Mouse (Mus musculus): ENCODE results near the gene Pdlim7. TPM values are rescaled to one million over a fixed set of nuclear protein-coding genes. Genes with fewer than 3 reads are reported as not detected.
A peak's percentile ranks its signal among the peaks of the same experiment; 100 is the strongest.

The Pdlim7 gene
- polyA plus RNA-seq, 1 experiment from 2014 or later: 187 TPM

DNA sequence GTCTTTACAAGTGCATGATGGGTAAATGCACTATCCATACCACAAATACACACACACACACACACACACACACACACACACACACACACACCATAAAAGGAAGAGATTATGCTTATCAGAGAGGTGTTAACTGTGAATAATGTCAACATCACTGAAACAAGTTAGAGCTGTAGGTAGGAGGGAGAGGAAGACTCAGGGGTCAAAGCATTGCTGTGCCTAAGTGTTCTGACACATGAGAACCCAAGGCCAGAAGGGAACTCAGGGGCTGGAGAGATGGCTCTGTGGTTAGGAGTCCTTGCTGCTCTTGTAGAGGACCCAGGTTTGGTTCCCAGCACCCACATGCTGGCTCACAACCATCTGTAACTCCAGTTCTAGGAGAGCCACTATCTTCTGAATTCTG, 33.5 kb downstream of the Pdlim7 start:
- H3K36me3 ChIP-seq: peaks cover 36% of the 10 kb centered on the region
- H3K27ac ChIP-seq: no peak overlapping the region
- H3K9ac ChIP-seq: no peak overlapping the region
- H3K9me3 ChIP-seq: no peaks in the 10 kb centered on the region
- H3K27me3 ChIP-seq (replicated peaks): no peaks in the 10 kb centered on the region
- no peak overlapping the region for H3K4me3 ChIP-seq (replicated peaks)
- no peak for ATAC-seq
- H3K4me2 ChIP-seq (replicated peaks): no peak overlapping the region
- peaks cover 26% of the 10 kb centered on the region for H3K4me1 ChIP-seq (replicated peaks)

DNA sequence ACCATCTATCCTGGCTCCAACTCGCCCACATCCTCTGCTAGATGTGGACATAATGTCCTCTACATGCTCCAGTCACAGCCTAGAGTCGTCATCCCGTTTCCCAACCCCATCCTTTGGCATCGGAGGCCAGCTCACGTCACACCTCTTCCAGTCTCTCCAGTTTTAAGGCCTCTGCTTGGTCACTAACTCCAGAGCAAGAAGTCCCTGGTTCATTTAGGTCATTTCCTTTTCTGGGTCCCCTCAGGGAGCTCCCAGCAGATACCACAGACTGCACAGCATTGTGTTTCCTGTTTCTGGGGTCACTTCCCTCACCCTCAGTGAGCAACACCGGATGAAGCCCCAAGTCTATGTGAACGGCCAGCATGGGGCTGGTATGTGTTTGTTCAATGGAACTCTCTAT, 34.5 kb downstream of the Pdlim7 start:
- Histone ChIP-seq H3K4me2 (replicated peaks) (no peak overlapping the region), H3K4me3 (replicated peaks) (no peak overlapping the region), H3K4me1 (replicated peaks) (peaks cover 18% of the 10 kb centered on the region; the same call in 1 of the 2 replicates), H3K36me3 (peaks cover 40% of the 10 kb centered on the region), H3K27me3 (replicated peaks) (no peaks in the 10 kb centered on the region), H3K9me3 (no peaks in the 10 kb centered on the region), H3K9ac (no peak overlapping the region), H3K27ac (no peak overlapping the region)
- no peak for ATAC-seq
- 80% methylated on average over 7 of the region's 7 CpGs for WGBS

DNA sequence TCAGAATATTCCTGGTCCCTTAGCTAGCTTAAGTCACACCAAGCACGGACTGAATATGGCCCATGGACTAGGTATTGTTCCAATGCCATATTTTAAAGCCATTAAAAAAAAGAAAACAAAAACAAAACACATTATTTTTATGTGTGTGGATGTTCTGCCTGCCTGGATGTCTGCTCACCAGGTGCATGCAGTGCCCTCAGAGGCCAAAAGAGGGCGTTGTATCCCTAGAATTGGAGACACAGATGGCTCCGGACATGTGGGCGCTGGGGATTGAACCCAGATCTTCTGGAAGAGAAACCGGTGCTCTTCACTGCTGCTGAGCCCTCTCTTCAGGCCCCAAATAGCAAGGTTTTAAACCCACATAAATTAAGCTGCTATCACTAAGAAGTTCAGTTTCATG, 35.4 kb downstream of the Pdlim7 start:
- H3K4me3 ChIP-seq (replicated peaks): no peak overlapping the region
- H3K4me2 ChIP-seq (replicated peaks): no peak overlapping the region
- 55% methylated on average over 5 of the region's 5 CpGs for WGBS
- H3K36me3 ChIP-seq: peaks cover 40% of the 10 kb centered on the region
- no peak overlapping the region for H3K27ac ChIP-seq
- H3K9me3 ChIP-seq: no peaks in the 10 kb centered on the region
- peaks cover 14% of the 10 kb centered on the region; the same call in 1 of the 2 replicates for H3K4me1 ChIP-seq (replicated peaks)
- H3K27me3 ChIP-seq (replicated peaks): no peaks in the 10 kb centered on the region
- no peak for ATAC-seq
- no peak overlapping the region for H3K9ac ChIP-seq

DNA sequence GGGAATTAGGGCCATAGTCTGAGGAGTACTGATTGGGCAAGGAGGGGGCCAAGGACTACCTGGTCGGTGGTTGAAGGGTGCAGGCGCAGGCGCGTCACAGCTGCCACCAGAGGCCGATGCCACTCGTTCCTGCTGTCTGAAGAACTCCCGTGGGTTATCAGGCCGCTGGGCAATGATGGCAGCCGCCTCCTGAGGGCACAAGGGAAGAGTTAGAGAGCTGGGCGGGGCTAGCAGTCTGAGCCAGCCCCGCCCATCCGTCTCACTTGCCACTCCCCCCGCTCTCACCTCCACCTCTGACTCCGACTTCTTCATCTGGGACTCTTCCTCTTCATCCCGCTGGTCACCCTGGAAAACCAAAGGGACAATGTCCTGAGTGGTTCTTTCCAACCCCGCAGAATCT, 36.0 kb downstream of the Pdlim7 start:
- Histone ChIP-seq H3K36me3 (peaks cover 40% of the 10 kb centered on the region), H3K27ac (no peak overlapping the region), H3K9me3 (no peaks in the 10 kb centered on the region), H3K9ac (no peak overlapping the region), H3K4me1 (replicated peaks) (peaks cover 13% of the 10 kb centered on the region), H3K27me3 (replicated peaks) (no peaks in the 10 kb centered on the region), H3K4me3 (replicated peaks) (no peak overlapping the region), H3K4me2 (replicated peaks) (no peak overlapping the region)
- ATAC-seq: no peak
- 72% methylated on average over 16 of the region's 16 CpGs for WGBS

DNA sequence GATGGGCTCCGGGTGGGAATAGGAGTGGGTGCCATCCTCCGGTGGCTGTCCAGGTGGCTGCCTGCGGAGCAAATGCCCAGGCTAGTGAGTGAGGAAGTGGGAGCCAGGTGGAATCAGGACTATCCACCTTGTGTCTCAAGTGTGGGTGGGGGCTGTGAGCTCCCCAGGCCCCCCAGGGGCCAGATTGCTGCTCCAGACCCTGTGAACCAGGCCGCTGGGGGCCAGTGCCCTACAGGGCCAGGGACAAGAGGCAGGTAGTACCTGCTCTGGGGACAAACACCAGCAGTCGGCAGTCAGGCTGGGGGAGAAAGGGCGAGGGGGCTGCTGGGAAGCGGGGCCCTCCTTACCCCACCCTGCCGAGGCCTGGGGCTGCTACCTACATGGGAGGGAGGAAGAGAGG, 37.2 kb downstream of the Pdlim7 start:
- Histone ChIP-seq H3K4me2 (replicated peaks) (no peak overlapping the region), H3K27ac (no peak overlapping the region), H3K27me3 (replicated peaks) (no peaks in the 10 kb centered on the region), H3K9ac (no peak overlapping the region), H3K4me3 (replicated peaks) (no peak overlapping the region), H3K4me1 (replicated peaks) (peaks cover 18% of the 10 kb centered on the region), H3K36me3 (peaks cover 34% of the 10 kb centered on the region), H3K9me3 (no peaks in the 10 kb centered on the region)
- 91% methylated on average over 8 of the region's 8 CpGs for WGBS
- no peak for ATAC-seq

DNA sequence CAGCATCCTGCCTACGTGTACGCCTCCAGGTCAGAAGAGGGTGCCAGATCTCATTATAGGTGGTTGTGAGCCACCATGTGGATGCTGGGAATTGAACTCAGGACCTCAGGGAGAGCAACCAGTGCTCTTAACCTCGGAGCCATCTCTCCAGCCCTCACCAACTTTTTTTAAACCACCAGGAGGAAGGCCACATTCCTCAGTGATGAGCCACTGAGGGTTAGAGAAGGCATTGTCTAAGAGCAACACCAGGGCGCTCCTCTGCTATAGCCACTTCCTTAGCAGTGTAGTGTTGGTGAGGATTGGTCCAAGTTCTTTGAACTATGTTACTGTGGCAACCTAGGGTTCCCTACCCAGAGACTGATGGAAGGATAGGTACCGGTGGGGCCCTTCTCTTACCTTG, 37.7 kb downstream of the Pdlim7 start:
- no peak overlapping the region for H3K27ac ChIP-seq
- H3K36me3 ChIP-seq: peaks cover 34% of the 10 kb centered on the region
- peaks cover 23% of the 10 kb centered on the region for H3K4me1 ChIP-seq (replicated peaks)
- no peak for ATAC-seq
- no peak overlapping the region for H3K9ac ChIP-seq
- H3K27me3 ChIP-seq (replicated peaks): no peaks in the 10 kb centered on the region
- no peak overlapping the region for H3K4me3 ChIP-seq (replicated peaks)
- no peaks in the 10 kb centered on the region for H3K9me3 ChIP-seq
- H3K4me2 ChIP-seq (replicated peaks): no peak overlapping the region
- WGBS: 86% methylated on average over 5 of the region's 5 CpGs

DNA sequence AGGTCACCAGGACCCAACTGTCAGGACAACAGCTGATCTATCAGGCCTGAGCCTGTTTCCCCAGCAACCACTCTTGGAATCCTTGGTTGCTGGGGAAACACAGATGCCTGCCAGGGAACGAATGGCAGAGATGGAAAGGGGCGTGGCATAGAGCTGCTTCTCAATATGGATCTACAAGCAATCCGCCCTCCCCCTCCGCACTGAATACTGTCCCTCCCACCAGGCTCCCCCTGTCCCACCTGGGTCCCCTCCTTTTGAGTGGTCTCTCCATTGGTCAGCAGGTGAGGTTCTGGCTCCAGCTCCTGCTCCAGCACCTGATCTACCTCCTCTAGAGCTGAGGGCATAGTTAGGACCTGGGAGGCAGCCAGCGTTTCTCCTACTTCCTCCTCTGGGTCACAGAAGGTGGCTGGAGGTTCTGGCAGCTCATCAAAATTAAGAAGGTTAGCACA, 38.8 kb downstream of the Pdlim7 start:
- Histone ChIP-seq H3K9ac (no peak overlapping the region), H3K4me2 (replicated peaks) (no peak overlapping the region), H3K9me3 (no peaks in the 10 kb centered on the region), H3K36me3 (peaks cover 31% of the 10 kb centered on the region), H3K4me1 (replicated peaks) (peaks cover 25% of the 10 kb centered on the region), H3K4me3 (replicated peaks) (no peak overlapping the region), H3K27ac (no peak overlapping the region), H3K27me3 (replicated peaks) (no peaks in the 10 kb centered on the region)
- 49% methylated on average over 5 of the region's 5 CpGs for WGBS
- no peak for ATAC-seq

DNA sequence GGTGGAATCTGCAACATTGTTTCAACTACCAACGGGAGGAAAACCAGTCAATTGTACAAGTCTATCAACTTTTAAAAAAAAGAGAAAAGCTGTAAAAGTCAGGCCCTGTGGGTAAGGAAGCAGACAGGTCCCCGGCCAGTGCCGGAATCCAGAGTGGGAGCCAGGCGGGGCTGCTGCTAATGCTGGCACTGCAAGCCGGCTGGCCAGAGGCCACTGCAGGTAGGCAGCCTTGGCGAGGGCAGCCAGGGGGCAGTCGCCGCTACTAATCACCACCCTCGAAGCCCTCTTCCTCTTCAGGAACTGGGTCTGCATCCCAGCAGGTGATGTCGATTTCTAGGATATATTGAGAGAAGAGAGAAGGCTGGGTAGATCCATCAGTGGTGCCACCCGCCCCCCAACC, 39.5 kb downstream of the Pdlim7 start:
- no peaks in the 10 kb centered on the region for H3K27me3 ChIP-seq (replicated peaks)
- WGBS: 64% methylated on average over 11 of the region's 11 CpGs
- peaks cover 31% of the 10 kb centered on the region for H3K36me3 ChIP-seq
- no peak overlapping the region for H3K9ac ChIP-seq
- peaks cover 25% of the 10 kb centered on the region for H3K4me1 ChIP-seq (replicated peaks)
- H3K27ac ChIP-seq: no peak overlapping the region
- no peaks in the 10 kb centered on the region for H3K9me3 ChIP-seq
- H3K4me3 ChIP-seq (replicated peaks): no peak overlapping the region
- no peak overlapping the region for H3K4me2 ChIP-seq (replicated peaks)
- ATAC-seq: no peak

DNA sequence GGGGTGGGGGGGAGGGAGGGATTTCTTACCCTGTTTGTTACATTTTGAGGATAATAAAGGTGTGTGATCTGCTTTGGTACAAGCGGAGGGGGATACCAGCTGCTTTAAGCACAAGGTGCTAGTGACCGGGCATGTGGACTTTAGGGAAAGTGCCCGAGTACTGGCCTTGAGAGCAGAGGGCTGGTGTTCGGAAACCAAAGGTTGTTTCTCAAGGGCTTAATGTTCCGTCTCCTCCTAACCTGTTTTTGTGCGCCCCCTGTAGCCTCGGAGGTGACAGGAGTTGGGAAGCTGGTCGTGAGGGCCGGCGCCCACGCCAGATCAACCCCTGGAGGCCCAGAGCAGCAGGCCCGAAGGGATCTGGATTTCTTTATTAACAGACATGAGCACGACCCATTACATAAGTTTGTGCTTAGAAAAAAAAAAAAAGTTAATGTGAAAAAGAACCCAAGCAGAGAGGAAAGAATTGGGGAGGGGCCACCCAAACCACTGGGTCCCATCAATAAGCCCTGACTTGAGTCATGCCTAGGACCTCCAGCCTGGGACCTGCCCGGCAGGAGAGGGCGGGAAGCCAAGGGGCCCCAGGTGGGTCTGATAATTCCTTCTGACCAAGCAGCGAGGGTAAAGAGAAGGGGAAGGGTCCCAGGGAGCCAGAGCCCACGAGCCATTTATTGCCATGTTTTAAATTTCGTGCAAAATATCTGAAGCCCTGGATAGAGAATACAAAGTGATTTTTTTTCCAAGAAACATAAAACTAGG, 40.2 kb downstream of the Pdlim7 start:
- WGBS: 32% methylated on average over 18 of the region's 18 CpGs
- H3K9me3 ChIP-seq: no peaks in the 10 kb centered on the region
- ATAC-seq: no peak
- peak overlapping the region; percentile 54 for H3K9ac ChIP-seq
- peak overlapping the region; percentile 57 for H3K4me3 ChIP-seq (replicated peaks)
- H3K4me1 ChIP-seq (replicated peaks): peaks cover 25% of the 10 kb centered on the region
- peak overlapping the region; percentile 72; the same call in 1 of the 2 replicates for H3K27ac ChIP-seq
- no peaks in the 10 kb centered on the region for H3K27me3 ChIP-seq (replicated peaks)
- H3K4me2 ChIP-seq (replicated peaks): peak overlapping the region; percentile 99
- peaks cover 31% of the 10 kb centered on the region for H3K36me3 ChIP-seq

DNA sequence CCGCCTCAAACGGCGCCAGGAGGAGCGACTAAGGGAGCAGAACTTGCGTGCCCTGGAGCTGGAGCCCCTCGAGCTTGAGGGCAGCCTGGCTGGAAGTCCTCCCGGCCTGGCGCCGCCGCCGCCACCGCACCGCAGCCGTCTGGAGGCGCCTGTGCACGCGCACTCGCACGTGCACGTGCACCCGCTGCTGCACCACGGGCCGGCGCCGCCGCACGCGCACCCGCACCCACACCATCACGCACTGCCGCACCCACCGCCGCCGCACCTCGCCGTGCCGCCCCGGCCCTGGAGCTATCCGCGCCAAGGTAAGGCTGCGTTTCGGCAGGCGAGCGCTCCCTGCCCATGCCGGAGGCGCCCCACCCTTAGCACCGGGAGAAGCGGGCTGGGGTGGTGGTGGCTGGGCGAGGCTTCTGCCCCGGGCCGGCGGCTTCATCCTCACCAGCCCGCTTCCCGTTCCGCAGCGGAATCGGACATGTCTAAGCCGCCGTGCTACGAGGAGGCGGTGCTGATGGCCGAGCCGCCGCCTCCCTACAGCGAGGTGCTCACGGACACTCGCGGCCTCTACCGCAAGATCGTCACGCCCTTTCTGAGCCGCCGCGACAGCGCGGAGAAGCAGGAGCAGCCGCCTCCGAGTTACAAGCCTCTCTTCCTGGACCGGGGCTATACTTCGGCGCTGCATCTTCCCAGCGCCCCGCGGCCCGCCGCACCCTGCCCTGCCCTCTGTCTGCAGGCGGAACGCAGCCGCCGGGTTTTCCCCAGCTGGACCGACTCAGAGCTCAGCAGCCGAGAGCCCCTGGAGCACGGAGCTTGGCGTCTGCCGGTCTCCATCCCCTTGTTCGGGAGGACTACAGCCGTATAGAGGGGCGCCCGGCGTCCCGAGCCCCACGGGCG, 41.1 kb downstream of the Pdlim7 start:
- Histone ChIP-seq H3K27ac (peak overlapping the region; percentile 72), H3K27me3 (replicated peaks) (no peaks in the 10 kb centered on the region), H3K9me3 (no peaks in the 10 kb centered on the region), H3K9ac (peak overlapping the region; percentile 54), H3K36me3 (peaks cover 27% of the 10 kb centered on the region), H3K4me2 (replicated peaks) (peak overlapping the region; percentile 99), H3K4me3 (replicated peaks) (peak overlapping the region; percentile 57), H3K4me1 (replicated peaks) (peaks cover 25% of the 10 kb centered on the region)
- WGBS: 1% methylated on average over 103 of the region's 103 CpGs
- ATAC-seq: peak; percentile 59

DNA sequence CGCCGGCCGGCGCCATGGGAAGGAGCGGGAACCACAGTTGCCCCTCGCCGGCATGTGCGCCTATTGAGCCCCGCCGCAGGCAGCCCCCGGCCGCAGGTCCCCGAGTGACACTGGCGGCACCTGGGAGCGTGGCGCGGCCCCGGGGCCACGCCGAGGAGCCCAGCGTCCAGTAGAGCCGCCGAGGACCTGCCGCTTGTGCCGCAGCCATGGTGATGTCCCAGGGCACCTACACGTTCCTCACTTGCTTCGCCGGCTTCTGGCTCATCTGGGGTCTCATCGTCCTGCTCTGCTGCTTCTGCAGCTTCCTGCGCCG, 41.7 kb downstream of the Pdlim7 start:
- Histone ChIP-seq H3K27ac (peak overlapping the region; percentile 72), H3K9ac (peak overlapping the region; percentile 54), H3K9me3 (no peaks in the 10 kb centered on the region), H3K4me1 (replicated peaks) (peaks cover 25% of the 10 kb centered on the region), H3K27me3 (replicated peaks) (no peaks in the 10 kb centered on the region), H3K36me3 (peaks cover 21% of the 10 kb centered on the region), H3K4me3 (replicated peaks) (peak overlapping the region; percentile 57), H3K4me2 (replicated peaks) (peak overlapping the region; percentile 99)
- peak; percentile 54; the same call in 1 of the 2 replicates for ATAC-seq
- 0% methylated on average over 31 of the region's 31 CpGs for WGBS

DNA sequence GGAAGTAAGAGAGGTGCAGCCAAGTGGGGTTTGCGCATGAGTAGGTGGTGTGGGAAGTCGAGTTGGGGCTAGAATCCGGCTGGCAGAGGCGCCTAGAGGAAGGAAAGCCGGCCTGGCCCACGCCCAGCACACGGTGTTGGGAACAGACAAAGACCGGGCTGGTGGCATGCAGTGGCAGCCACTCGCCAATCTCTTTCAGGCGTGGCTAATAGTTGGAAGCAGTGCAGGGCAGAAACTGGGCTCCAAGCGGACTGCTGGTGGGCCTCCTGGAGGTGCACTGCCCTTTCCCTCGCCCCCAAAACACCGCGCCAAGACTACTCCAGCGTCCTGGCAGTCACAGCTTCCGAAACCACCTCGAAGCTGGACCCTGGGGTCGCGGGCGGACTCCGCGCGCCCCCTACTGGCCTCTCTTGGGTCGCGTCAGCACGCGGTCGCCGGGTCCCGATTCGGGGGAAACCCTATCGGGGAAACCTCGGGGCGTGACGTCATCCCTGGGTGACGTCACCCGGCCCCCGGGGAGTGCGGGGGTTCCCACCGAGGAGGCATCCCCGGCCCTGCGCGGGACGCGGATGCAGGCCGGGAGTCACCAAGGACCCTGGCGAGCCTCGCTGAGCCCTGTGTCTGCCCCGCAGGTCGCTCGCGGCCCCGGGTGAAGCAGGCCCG, 42.2 kb downstream of the Pdlim7 start:
- peaks cover 25% of the 10 kb centered on the region for H3K4me1 ChIP-seq (replicated peaks)
- peak overlapping the region; percentile 57 for H3K4me3 ChIP-seq (replicated peaks)
- WGBS: 1% methylated on average over 54 of the region's 54 CpGs
- H3K4me2 ChIP-seq (replicated peaks): peak overlapping the region; percentile 99
- H3K27me3 ChIP-seq (replicated peaks): no peaks in the 10 kb centered on the region
- peak; percentile 78 for ATAC-seq
- H3K36me3 ChIP-seq: peaks cover 17% of the 10 kb centered on the region
- peak overlapping the region; percentile 54 for H3K9ac ChIP-seq
- H3K9me3 ChIP-seq: no peaks in the 10 kb centered on the region
- H3K27ac ChIP-seq: peak overlapping the region; percentile 72

Data from intestine, embryonic 15.5 days (tissue).